Mouse (Mus musculus): ENCODE data around the gene Vmn1r123.
"Not testable (repeated sequence)": the region's sequence is repeated elsewhere in the genome, so short reads cannot be mapped to it uniquely, and the experiment has no call there.

The Vmn1r123 gene

DNA sequence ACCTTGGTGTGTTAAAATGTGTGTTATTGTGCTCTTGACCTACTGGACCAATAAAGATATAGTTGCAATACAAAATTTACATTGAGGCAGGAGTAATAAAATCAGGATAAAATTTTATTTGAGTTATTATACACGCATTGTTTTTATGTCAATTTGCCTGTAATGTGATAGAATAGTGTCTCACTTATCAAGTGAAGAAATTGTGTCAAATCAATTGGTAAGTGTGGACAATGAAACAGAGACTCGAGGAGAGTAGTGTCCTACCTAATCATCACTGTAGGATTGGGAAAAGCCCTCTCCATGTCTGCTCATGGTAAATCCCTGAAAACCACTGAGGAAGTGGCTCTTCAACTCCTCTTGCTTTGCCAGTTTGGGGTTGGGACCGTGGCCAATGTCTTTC, at the start of gene Vmn1r123:
Gene Vmn1r123, plus strand, starts transcription at position 301 of the 400 bp plus-strand sequence.
- DNase-seq (ENCODE audit: low read depth, low spot score): not testable (repeated sequence)

DNA sequence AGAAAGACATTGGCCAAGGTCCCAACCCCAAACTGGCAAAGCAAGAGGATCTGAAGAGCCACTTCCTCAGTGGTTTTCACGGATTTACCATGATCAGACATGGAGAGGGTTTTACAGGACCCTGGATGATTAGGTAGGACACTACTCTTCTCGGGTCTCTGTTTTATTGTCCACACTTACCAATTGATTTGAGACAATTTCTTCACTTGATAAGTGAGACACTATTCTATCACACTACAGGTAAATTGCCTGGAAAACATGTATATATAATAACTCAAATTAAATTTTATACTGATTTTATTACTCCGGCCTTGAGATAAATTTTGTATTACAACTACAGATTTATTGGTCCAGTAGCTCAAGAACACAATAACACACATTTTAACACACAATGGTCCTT, 28.0 kb upstream of the Vmn1r123 start, which contains the start of gene Vmn1r122:
Gene Vmn1r122, minus strand, starts transcription at position 101 of the 400 bp plus-strand sequence.
- not testable (repeated sequence) for DNase-seq (ENCODE audit: low read depth, low spot score)

DNA sequence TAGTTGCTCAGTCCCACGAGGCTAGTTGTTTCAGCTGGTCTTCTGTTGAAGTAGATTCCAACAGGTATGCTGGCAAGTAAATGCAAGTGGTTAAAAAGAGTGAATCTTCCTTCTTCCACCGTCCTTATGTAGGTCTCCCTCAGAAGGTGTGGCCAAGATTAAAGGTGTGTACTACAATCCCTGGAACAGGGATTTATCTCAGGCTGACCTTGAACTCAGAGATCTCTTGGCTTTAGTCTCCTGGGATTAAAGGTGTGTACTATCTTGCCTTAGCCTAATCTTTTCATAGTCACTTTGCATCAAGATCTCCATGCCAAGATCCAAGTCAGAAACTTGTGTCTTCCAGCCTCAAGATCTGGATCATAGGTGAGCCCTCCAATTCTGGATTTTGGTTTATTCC, 28.3 kb downstream of the Vmn1r123 start, which contains the start of gene Gm5157:
Gene Gm5157, minus strand, starts transcription at position 101 of the 400 bp plus-strand sequence.
- not testable (repeated sequence) for DNase-seq (ENCODE audit: low read depth, low spot score)
